Mouse (Mus musculus) spleen, adult 12 weeks (tissue): ENCODE data around the gene Slpi.

Experiments used
- DNase-seq: peaks from one replicate; pipeline ENCODE4 v3.0.0; 2022; ENCODE audit warnings: low spot score

The Slpi gene

DNA sequence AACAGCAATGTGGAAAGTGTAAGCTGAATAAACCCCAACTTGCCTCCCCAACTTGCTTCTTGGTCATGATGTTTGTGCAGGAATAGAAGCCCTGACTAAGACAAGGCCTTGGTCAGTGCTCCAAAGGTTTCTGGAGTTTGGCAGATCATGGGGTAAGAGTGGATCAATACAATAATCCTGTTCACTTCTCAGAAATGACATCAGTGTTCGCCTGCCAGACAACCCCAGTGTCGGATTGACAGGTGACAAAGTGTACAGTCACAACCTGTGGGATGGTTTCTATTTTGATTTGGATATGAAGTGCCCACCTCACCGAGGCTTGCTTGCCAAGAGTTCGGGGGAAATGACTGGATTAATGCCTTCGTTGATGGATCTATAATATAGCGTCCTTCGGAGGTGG lies 32.4 kb upstream of the Slpi start:
- DNase-seq = no peak

GRCm38 (mm10) chr2:164419489-164419888 lies 30.6 kb upstream of the Slpi start:
- DNase-seq = no peak

- no peak for DNase-seq
These were observed 29.5 kb upstream of the Slpi start for GRCm38 (mm10) chr2:164418308-164418875.

DNA sequence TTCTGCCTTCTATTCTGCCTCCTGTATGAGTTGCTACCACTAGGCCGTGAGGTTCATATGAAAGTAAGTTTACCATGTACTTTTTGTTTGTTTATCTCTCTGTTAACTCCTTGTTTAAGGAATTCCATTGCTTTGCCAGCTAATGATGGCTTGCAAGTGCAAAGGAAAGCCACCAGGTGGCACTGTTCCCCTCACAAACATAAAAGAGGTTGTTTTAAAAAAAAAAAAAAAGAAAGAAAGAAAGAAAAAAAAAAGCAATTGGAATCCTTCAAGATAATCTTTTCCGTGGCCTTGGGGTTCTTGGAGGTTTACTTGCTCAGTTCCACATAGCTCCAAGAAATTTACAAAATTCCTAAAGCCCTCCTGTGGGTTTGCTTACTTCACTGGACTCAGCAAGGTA lies 28.3 kb upstream of the Slpi start:
- DNase-seq = no peak

DNA sequence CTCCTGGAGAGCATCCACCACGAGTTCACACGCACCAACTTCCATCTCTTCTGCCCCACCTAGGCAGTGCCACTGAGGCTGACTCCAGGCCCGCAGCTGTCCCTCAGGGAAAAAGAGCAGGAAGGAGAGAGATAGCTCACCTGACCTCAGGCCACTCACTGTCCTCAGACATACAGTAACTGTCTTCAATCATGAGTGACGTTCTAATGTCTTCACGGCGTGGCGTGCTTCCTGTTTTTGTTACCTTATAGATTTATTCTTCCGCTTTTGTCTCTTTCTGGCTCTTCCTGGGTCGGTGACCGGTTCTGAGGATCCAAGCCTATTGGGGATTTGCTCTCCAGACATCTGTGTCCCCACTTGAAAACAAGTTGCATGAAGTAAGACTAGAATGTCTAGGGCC lies 25.7 kb upstream of the Slpi start:
- DNase-seq = no peak

DNA sequence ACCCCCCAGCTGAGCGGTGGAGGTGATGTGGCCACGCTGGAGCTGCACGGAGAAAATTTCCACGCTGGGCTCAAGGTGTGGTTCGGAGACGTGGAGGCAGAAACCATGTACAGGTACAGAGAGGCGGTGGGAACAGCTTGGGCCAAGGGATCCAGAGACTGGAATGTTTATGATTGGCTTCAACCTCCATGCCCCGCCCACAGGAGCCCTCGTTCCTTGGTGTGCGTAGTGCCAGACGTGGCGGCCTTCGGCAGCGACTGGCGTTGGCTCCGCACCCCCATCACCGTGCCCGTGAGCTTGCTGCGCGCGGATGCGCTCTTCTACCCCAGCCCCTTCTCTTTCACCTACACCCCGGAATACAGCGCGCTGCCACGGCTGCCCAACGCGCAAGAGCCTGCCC lies 25.3 kb upstream of the Slpi start:
- DNase-seq = no peak

GRCm38 (mm10) chr2:164407708-164408107 lies 18.8 kb upstream of the Slpi start:
- peak; percentile 27 for DNase-seq

DNA sequence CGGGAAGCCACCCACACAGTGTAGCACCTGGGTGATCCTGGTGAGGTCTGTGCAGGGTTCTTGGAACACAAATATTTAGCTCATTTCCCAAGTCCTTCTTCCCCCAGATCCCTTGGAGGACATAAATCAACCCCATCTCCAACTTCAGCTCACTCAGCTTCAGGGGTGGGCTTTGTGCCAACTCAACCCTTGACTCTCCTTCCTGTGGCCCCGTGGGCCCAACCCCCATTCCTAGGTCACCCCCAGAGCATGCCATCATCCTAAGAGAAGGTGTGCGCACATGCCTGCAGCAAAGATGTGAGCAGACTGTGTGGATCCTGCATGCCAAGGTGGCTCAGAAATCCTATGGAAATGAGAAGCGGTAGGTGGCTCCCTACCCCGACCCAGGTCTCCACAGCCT lies 16.6 kb upstream of the Slpi start:
- DNase-seq = no peak

- DNase-seq = no peak
These were observed 16.2 kb upstream of the Slpi start, which contains the start of gene Matn4 for GRCm38 (mm10) chr2:164405060-164405459. TSS of gene Matn4 (minus strand) at chr2:164405160.

GRCm38 (mm10) chr2:164404082-164404990 lies 15.4 kb upstream of the Slpi start:
- DNase-seq = no peak

DNA sequence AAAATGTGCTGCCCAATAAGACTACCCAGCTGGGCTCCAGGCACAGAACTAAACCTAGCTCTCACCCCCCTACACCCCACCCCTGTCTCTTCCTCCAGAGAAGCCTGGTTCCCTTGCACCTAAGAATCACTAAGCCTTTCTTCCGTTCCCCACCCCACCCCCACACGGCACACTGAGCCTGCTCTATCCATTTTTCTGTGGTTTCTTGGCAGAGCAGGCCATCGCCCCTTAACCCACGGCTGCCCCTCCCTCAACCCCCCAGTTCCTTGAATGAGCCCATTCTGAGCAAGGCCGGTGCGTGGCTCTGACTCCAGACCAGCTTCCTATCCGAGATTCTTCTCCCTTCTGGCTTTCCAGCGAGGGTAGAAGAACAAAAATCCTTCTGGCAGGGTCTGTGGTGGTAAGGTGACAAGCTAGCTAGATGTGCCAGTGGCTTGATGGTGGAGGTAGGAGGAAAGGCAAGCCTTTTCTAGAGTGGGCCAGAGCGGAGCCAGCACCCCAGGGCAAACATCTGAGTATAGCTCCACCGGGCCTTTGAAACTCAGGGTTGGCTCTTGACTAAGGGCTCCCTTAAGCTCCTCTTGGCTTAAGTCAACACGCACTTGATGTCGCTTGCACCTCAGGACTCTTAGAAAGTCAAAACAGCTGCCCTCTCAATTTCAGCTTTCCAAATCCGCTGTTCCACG lies 14.6 kb upstream of the Slpi start:
- DNase-seq = no peak

- peak; percentile 53 for DNase-seq
These were observed 14.0 kb upstream of the Slpi start, which contains the start of gene Rbpjl for GRCm38 (mm10) chr2:164402906-164403305. TSS of gene Rbpjl (plus strand) at chr2:164403141.

- no peak for DNase-seq
These were observed 8.0 kb upstream of the Slpi start for GRCm38 (mm10) chr2:164396911-164397310.

GRCm38 (mm10) chr2:164396076-164396475 lies 7.2 kb upstream of the Slpi start:
- no peak for DNase-seq

DNA sequence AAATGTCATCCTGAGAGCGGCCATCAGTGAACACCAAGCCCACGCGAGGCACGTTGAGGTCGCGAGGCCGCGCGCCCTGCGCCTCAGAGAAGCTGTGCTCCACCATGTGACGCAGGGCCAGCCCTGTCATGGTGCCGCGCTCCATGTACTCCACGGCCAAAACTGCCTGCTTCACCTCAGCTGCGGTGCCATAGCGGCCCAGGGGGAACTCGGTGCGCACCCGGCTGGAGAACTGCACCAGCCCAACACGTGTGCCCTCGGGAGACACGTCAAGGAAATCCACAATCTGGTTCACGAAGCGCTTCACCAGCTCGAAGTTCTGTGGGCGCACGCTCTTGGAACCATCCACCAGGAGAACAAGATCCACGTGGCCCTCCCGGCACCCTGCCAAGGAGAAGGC lies 4.2 kb upstream of the Slpi start:
- DNase-seq = no peak

GRCm38 (mm10) chr2:164389499-164389898 lies 604 bp upstream of the Slpi start:
- DNase-seq = peak; percentile 62

- DNase-seq = no peak
These were observed 1.9 kb downstream of the Slpi start for GRCm38 (mm10) chr2:164386953-164387352.

GRCm38 (mm10) chr2:164385927-164386763 lies 2.8 kb downstream of the Slpi start:
- no peak for DNase-seq

- DNase-seq = no peak
These were observed 5.1 kb downstream of the Slpi start for GRCm38 (mm10) chr2:164383656-164384399.

- no peak for DNase-seq
These were observed 5.9 kb downstream of the Slpi start for GRCm38 (mm10) chr2:164382971-164383370.

GRCm38 (mm10) chr2:164381726-164382125 lies 7.2 kb downstream of the Slpi start:
- DNase-seq = no peak
